Mouse (Mus musculus) heart, embryonic 10.5 days (tissue): ENCODE data around the gene 6030408B16Rik. TPM values are rescaled to one million over a fixed set of nuclear protein-coding genes. Genes with fewer than 3 reads are reported as not detected.

Experiments
- DNase-seq: peaks from one replicate; pipeline ENCODE4 v3.0.0-alpha.2; 2017; ENCODE audit warnings: low spot score
- H3K27ac ChIP-seq: fragments of 300-500 bp; sonication (generic); 2 replicates; pipeline ENCODE4 v1.5.1; 2016; ENCODE audit warnings: mild to moderate bottlenecking
- H3K27me3 ChIP-seq: fragments of 300-500 bp; sonication (generic); 2 replicates; pipeline ENCODE4 v1.6.1; 2016; ENCODE audit warnings: mild to moderate bottlenecking; ENCODE audit not compliant: poor library complexity, insufficient read depth, severe bottlenecking
- H3K36me3 ChIP-seq: fragments of 300-500 bp; sonication (generic); 2 replicates; pipeline ENCODE4 v1.6.1; 2016; ENCODE audit warnings: mild to moderate bottlenecking, moderate library complexity
- H3K4me1 ChIP-seq: fragments of 300-500 bp; sonication (generic); 2 replicates; pipeline ENCODE4 v1.6.1; 2016; ENCODE audit warnings: mild to moderate bottlenecking
- H3K4me3 ChIP-seq: fragments of 300-500 bp; sonication (generic); 2 replicates; pipeline ENCODE4 v1.5.1; 2016; ENCODE audit warnings: mild to moderate bottlenecking, moderate library complexity
- H3K9me3 ChIP-seq: fragments of 300-500 bp; sonication (generic); 2 replicates; pipeline ENCODE4 v1.6.1; 2016; ENCODE audit warnings: mild to moderate bottlenecking, moderate library complexity
- WGBS: fragments of 180-500 bp; shearing (Covaris S2); methylation state at CpG from one replicate; pipeline ENCODE4 v1.1.7; 2016; 5-methylcytosine and 5-hydroxymethylcytosine counted together
- polyA plus RNA-seq: library from polyadenylated mRNA; unstranded; fragments of >200 nt; fragmentation: Nextera tagmentation; extraction: Ambion mirVana; gene quantifications from 2 replicates; pipeline ENCODE4 v1.2.1, GENCODE M21; 2016

The 6030408B16Rik gene
- polyA plus RNA-seq, 1 experiment from 2014 or later, result 1.8 TPM

DNA sequence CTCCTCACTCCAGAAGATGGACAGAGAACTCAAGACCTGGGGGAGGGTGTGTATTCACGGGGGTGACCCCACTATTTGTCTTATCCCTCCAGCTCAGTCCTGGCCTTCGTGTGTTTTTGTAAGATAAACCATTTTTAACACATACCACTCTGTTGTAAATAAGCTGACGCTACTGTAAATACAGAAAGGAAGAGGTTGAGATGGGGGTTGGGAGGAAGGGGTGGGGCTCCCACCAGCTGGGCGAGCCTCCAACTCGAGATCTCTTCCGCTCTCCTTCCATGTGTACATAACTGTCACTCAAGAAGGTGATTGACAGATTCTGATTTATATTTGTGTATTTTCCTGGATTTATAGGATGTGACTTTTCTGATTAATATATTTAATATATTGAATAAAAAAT, 18.6 kb upstream of the 6030408B16Rik start:
- no peak for DNase-seq
- H3K27ac ChIP-seq, result no peak overlapping the region
- WGBS, result 57% methylated on average over 6 of the region's 6 CpGs
- H3K36me3 ChIP-seq, result peaks cover 49% of the 10 kb centered on the region
- H3K9me3 ChIP-seq, result no peaks in the 10 kb centered on the region
- H3K4me1 ChIP-seq, result peaks cover 23% of the 10 kb centered on the region
- no peaks in the 10 kb centered on the region for H3K27me3 ChIP-seq
- no peak overlapping the region for H3K4me3 ChIP-seq

DNA sequence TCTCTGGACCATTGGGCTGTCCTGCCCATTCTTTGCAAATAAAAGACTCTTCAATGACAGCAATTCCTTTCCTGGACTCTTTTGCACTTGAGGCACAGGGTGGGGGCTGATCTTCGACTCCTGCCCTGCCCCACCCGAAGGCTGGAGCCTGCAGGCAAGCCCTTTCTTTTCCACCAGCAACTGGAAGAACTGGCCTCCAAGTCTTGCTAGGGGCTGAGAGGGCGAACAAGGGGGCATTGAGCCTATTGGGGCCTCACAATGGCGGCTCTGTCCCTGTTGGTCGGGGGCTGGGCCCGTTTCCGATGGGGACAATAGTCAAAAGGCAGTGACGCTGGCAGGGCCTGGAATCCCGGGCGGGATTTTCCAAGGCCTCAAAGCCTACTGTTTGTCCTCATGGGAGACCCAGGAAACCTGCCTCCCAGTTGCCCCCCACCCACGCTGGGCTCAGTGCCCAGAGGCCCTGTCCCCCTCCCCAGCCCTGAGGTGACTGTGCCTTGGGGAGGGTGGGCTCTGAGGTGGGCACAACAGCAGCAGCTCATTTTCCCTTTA, 15.6 kb upstream of the 6030408B16Rik start:
- DNase-seq, result no peak
- H3K27ac ChIP-seq, result peak overlapping the region; percentile 72
- no peaks in the 10 kb centered on the region for H3K9me3 ChIP-seq
- H3K4me1 ChIP-seq, result peaks cover 27% of the 10 kb centered on the region
- WGBS, result 61% methylated on average over 11 of the region's 11 CpGs
- H3K4me3 ChIP-seq, result no peak overlapping the region
- H3K36me3 ChIP-seq, result peaks cover 21% of the 10 kb centered on the region
- no peaks in the 10 kb centered on the region for H3K27me3 ChIP-seq

- H3K27me3 ChIP-seq, result no peaks in the 10 kb centered on the region
Observed at GRCm38 (mm10) chr15:101278589-101278988, 14.4 kb upstream of the 6030408B16Rik start.

GRCm38 (mm10) chr15:101279430-101279999, 13.5 kb upstream of the 6030408B16Rik start:
- Histone ChIP-seq H3K4me1 (peaks cover 27% of the 10 kb centered on the region), H3K36me3 (no peaks in the 10 kb centered on the region; the same call in 1 of the 2 replicates), H3K27me3 (no peaks in the 10 kb centered on the region), H3K27ac (peak overlapping the region; percentile 39), H3K9me3 (no peaks in the 10 kb centered on the region), H3K4me3 (no peak overlapping the region)
- no peak for DNase-seq
- 53% methylated on average over 12 of the region's 12 CpGs for WGBS

More at GRCm38 (mm10) chr15:101278589-101278988, 14.4 kb upstream of the 6030408B16Rik start:
- Histone ChIP-seq H3K4me3 (no peak overlapping the region), H3K4me1 (peaks cover 27% of the 10 kb centered on the region), H3K9me3 (no peaks in the 10 kb centered on the region), H3K27ac (peak overlapping the region; percentile 72), H3K36me3 (peaks cover 9% of the 10 kb centered on the region)
- WGBS, result 47% methylated on average over 5 of the region's 5 CpGs
- DNase-seq, result no peak

- Histone ChIP-seq H3K27ac (no peak overlapping the region), H3K4me3 (no peak overlapping the region), H3K9me3 (no peaks in the 10 kb centered on the region), H3K36me3 (peaks cover 14% of the 10 kb centered on the region), H3K4me1 (peaks cover 38% of the 10 kb centered on the region), H3K27me3 (no peaks in the 10 kb centered on the region)
- WGBS, result 77% methylated on average over 5 of the region's 5 CpGs
- DNase-seq, result no peak
Observed at GRCm38 (mm10) chr15:101282471-101282870, 10.5 kb upstream of the 6030408B16Rik start.

GRCm38 (mm10) chr15:101283183-101283910, 9.7 kb upstream of the 6030408B16Rik start:
- Histone ChIP-seq H3K27ac (peak overlapping the region; percentile 97), H3K4me1 (peaks cover 31% of the 10 kb centered on the region), H3K27me3 (no peaks in the 10 kb centered on the region), H3K9me3 (no peaks in the 10 kb centered on the region), H3K4me3 (peak overlapping the region; percentile 93), H3K36me3 (peaks cover 22% of the 10 kb centered on the region)
- no peak for DNase-seq
- 3% methylated on average over 26 of the region's 26 CpGs for WGBS

DNA sequence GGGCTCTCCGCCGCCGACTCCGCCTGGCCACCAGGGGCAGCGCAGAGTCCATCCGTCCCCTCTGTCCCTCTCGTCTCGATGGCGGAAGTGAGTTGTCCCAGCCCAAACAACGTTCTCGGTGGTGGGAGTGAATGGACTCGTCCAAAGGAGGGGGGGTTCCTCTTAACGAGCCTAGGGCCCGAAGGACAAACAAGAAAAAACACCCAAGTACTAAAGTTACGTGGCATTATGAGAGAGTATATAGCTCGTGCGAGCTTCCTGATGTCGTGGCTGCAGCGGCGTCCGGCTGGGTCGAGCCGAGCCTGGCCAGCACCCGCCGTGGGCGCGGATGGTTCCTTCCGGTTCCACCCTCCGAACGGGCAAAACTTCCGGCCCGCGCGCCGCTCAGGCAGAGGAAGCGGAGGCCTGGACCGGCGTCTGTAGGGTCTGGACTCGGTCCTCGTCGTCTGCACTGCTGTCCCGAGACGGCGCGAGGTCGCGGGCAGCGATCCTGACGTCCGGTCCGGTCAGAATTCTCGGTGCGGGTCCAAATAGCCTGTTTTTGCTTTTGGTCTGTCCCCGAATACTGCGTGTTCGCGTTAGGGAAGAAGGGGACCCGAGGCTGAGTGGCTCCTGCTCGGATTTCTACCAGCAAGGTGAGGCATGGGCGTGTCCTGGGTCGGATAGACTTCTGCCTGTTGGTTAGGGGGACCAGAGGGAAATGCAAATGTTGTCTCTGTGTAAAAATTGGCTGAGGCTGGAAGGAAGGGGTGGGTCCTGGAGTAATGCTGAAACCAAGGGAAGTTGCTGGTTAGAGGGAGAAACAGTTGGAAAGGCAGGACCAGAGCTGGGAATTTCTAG, 8.9 kb upstream of the 6030408B16Rik start, which contains the start of gene Atg101:
TSS of gene Atg101 (plus strand) at position 362 of the 840 bp plus-strand sequence.
- peak within 1 kb of the TSS; percentile 97 for H3K27ac ChIP-seq
- peak; percentile 96 for DNase-seq
- H3K4me3 ChIP-seq, result peak within 1 kb of the TSS; percentile 93
- peaks cover 24% of the 10 kb centered on the region for H3K4me1 ChIP-seq
- no peaks in the 10 kb centered on the region for H3K9me3 ChIP-seq
- WGBS, result under 1% methylated on average over 61 of the region's 61 CpGs
- peaks cover 29% of the 10 kb centered on the region for H3K36me3 ChIP-seq
- no peaks in the 10 kb centered on the region for H3K27me3 ChIP-seq

DNA sequence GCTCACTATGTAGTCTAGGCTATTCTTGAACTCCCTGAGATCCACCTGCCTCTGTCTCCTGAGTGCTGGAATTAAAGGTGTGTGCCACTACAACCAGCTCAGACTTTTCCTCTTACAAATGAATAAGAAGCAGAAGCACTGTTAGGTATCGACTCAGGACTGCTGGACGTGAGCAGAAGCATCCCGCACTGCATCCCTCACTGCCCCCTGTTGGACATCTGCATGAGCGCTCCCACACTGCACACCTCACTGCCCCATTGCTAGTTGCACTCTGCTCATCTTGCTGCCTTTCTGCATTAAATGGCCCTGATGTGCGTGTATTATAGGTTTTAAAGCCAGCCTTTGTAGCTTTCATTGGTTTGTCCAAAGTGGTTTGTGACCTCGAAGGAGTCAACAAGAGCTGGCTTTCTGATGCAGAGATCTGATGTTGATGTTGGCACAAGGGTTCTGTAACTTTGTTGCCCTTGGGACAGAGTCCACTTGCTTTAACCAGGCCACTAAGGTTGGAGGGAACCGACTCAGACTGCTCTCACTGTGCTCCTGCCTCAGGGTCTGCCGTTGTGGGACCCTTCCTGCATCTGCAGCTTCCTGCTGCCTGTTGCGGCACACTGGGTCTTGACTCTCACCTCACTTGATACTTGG, 6.8 kb upstream of the 6030408B16Rik start:
- no peak overlapping the region for H3K4me3 ChIP-seq
- peaks cover 15% of the 10 kb centered on the region for H3K4me1 ChIP-seq
- no peak overlapping the region for H3K27ac ChIP-seq
- H3K36me3 ChIP-seq, result peaks cover 50% of the 10 kb centered on the region
- no peak for DNase-seq
- no peaks in the 10 kb centered on the region for H3K9me3 ChIP-seq
- H3K27me3 ChIP-seq, result no peaks in the 10 kb centered on the region
- WGBS, result 72% methylated on average over 9 of the region's 9 CpGs

GRCm38 (mm10) chr15:101287361-101287760, 5.7 kb upstream of the 6030408B16Rik start:
- peaks cover 59% of the 10 kb centered on the region for H3K36me3 ChIP-seq

DNA sequence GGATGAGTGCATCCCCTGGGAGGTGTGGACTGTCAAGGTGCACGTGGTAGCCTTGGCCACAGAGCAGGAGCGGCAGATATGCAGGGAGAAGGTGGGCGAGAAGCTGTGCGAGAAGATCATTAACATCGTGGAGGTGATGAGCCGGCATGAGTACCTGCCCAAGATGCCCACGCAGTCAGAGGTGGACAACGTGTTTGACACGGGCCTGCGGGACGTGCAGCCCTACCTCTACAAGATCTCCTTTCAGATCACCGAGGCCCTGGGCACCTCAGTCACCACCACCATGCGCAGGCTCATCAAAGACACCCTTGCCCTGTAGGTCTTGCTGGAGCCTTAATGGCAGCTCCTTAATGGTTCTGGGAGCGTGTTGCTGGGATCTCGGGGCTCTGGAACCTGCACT, 2.7 kb upstream of the 6030408B16Rik start:
- no peaks in the 10 kb centered on the region for H3K9me3 ChIP-seq
- H3K4me1 ChIP-seq, result peaks cover 33% of the 10 kb centered on the region
- H3K27ac ChIP-seq, result no peak overlapping the region
- H3K36me3 ChIP-seq, result peaks cover 59% of the 10 kb centered on the region
- H3K4me3 ChIP-seq, result no peak overlapping the region
- no peaks in the 10 kb centered on the region for H3K27me3 ChIP-seq
- 92% methylated on average over 15 of the region's 15 CpGs for WGBS
- no peak for DNase-seq

More at GRCm38 (mm10) chr15:101287361-101287760, 5.7 kb upstream of the 6030408B16Rik start:
- Histone ChIP-seq H3K9me3 (no peaks in the 10 kb centered on the region), H3K4me1 (peaks cover 16% of the 10 kb centered on the region), H3K4me3 (no peak overlapping the region), H3K27me3 (no peaks in the 10 kb centered on the region), H3K27ac (no peak overlapping the region)
- 86% methylated on average over 6 of the region's 6 CpGs for WGBS
- no peak for DNase-seq

GRCm38 (mm10) chr15:101292012-101292411, 1.0 kb upstream of the 6030408B16Rik start:
- peaks cover 50% of the 10 kb centered on the region for H3K36me3 ChIP-seq
- peaks cover 26% of the 10 kb centered on the region for H3K4me1 ChIP-seq
- H3K27ac ChIP-seq, result no peak overlapping the region
- 88% methylated on average over 3 of the region's 3 CpGs for WGBS
- H3K4me3 ChIP-seq, result no peak overlapping the region
- no peaks in the 10 kb centered on the region for H3K9me3 ChIP-seq
- H3K27me3 ChIP-seq, result no peaks in the 10 kb centered on the region
- no peak for DNase-seq
